Mouse (Mus musculus) lung, embryonic 14.5 days (tissue): Measurements from ENCODE around the gene Ddx11. TPM values are rescaled to one million over a fixed set of nuclear protein-coding genes. Genes with fewer than 3 reads are reported as not detected.
"Not testable (repeated sequence)": the region's sequence is repeated elsewhere in the genome, so short reads cannot be mapped to it uniquely, and the experiment has no call there.

Experiments
- ATAC-seq: fragments of 200-750 bp; cut with Nextera tagmentation; 2 replicates; pipeline ENCODE4 v1.8.0; 2017; ENCODE audit warnings: mild to moderate bottlenecking, moderate TSS enrichment, moderate library complexity; ENCODE audit not compliant: insufficient read depth
- DNase-seq: peaks from one replicate; pipeline ENCODE4 v3.0.0-alpha.2; 2015
- H3K27ac ChIP-seq: fragments of 300-500 bp; sonication (generic); 2 replicates; pipeline ENCODE4 v1.5.1; 2014; ENCODE audit warnings: low read depth, mild to moderate bottlenecking, moderate library complexity
- H3K27me3 ChIP-seq: fragments of 300-500 bp; sonication (generic); 2 replicates; pipeline ENCODE4 v1.6.1; 2014; ENCODE audit warnings: low read length, control low read depth; ENCODE audit not compliant: insufficient read depth
- H3K36me3 ChIP-seq: fragments of 300-500 bp; sonication (generic); 2 replicates; pipeline ENCODE4 v1.6.1; 2014; ENCODE audit warnings: control low read depth; ENCODE audit not compliant: insufficient read depth
- H3K4me1 ChIP-seq: fragments of 300-500 bp; sonication (generic); 2 replicates; pipeline ENCODE4 v1.6.1; 2014; ENCODE audit warnings: antibody characterized with exemption, control low read depth; ENCODE audit not compliant: insufficient read depth
- H3K4me2 ChIP-seq: fragments of 300-500 bp; sonication (generic); 2 replicates; pipeline ENCODE4 v1.6.1; 2014; ENCODE audit warnings: mild to moderate bottlenecking
- H3K4me3 ChIP-seq: fragments of 300-500 bp; sonication (generic); 2 replicates; pipeline ENCODE4 v1.5.1; 2014; ENCODE audit warnings: low read depth, low read length
- H3K9ac ChIP-seq: fragments of 300-500 bp; sonication (generic); 2 replicates; pipeline ENCODE4 v1.6.1; 2014
- H3K9me3 ChIP-seq: fragments of 300-500 bp; sonication (generic); 2 replicates; pipeline ENCODE4 v1.6.1; 2016; ENCODE audit warnings: low read depth, low read length, control low read depth
- CTCF ChIP-seq: IDR thresholded peaks from 2 replicates; pipeline ENCODE4 v1.5.1; 2016; ENCODE audit warnings: antibody characterized with exemption, low read depth
- WGBS: fragments of 180-500 bp; shearing (Covaris S2); extraction: QIAGEN DNeasy Blood & Tissue Kit; methylation state at CpG from one replicate; pipeline ENCODE4 v1.1.7; 2014; 5-methylcytosine and 5-hydroxymethylcytosine counted together
- polyA plus RNA-seq: library from polyadenylated mRNA; unstranded; fragments of >200 nt; fragmentation: Nextera tagmentation; extraction: Ambion mirVana; gene quantifications from 2 replicates; pipeline ENCODE4 v1.2.1, GENCODE M21; 2014

The Ddx11 gene
- polyA plus RNA-seq, 1 experiment from 2014 or later = 29.6 TPM

DNA sequence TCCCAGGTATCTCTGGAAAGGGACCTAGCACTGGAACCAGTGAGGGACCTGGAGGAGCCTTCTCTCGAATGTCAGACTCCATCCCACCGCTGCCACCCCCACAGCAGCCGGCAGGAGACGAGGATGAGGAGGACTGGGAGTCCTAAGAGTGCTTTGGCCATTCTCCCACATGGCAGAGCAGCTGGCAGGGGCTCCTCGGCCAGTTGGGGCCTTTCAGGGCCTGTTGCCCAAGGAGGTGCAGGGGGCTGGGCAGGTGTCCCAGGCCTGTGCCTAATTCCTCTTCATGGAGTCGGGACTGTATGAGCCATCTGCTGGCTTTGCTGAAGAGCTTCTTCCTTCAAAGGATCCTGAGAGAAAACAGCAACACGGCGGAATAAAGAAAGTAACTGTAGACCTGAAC lies 4.3 kb upstream of the Ddx11 start:
- H3K36me3 ChIP-seq = peaks cover 64% of the 10 kb centered on the region
- H3K27ac ChIP-seq = no peak overlapping the region
- 87% methylated on average over 8 of the region's 8 CpGs for WGBS
- no peak overlapping the region for H3K9ac ChIP-seq
- DNase-seq (no peak), ATAC-seq (no peak)
- no peak for TF ChIP-seq CTCF
- H3K4me3 ChIP-seq = no peak overlapping the region
- H3K4me1 ChIP-seq = no peaks in the 10 kb centered on the region
- H3K9me3 ChIP-seq = no peaks in the 10 kb centered on the region
- no peak overlapping the region for H3K4me2 ChIP-seq
- no peaks in the 10 kb centered on the region for H3K27me3 ChIP-seq

DNA sequence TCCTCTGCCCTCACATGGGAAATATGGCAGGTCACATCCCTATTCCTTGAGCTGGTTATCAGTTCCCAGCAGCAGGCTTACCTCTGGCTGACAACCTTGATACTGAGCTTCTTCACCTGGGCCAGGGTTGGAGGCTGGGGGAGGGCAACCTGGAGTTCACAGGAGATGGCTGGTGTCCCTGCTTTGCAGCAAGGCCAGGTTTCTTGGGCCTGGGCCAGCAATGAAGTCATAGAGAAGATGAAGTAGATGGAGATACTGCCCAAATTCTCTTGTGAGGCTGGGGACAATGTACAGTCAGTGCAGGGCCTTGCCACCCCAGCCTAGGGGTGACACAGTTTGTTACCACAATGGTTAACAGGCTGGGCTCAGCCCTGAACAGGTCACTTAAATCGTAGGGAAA lies 2.6 kb upstream of the Ddx11 start:
- no peaks in the 10 kb centered on the region for H3K27me3 ChIP-seq
- H3K36me3 ChIP-seq = peaks cover 47% of the 10 kb centered on the region
- no peak for TF ChIP-seq CTCF
- 62% methylated on average over 1 of the region's 1 CpGs for WGBS
- no peak overlapping the region for H3K27ac ChIP-seq
- no peak overlapping the region for H3K9ac ChIP-seq
- H3K4me2 ChIP-seq = no peak overlapping the region
- H3K9me3 ChIP-seq = no peaks in the 10 kb centered on the region
- no peak for ATAC-seq
- H3K4me3 ChIP-seq = no peak overlapping the region
- peaks cover 12% of the 10 kb centered on the region for H3K4me1 ChIP-seq
- DNase-seq = no peak

GRCm38 (mm10) chr17:66123816-66124610 lies 693 bp downstream of the Ddx11 start:
- peak; percentile 50 for ATAC-seq
- WGBS = 1% methylated on average over 20 of the region's 20 CpGs
- TF ChIP-seq CTCF = no peak
- Histone ChIP-seq H3K9ac (peak overlapping the region; percentile 71), H3K4me1 (peaks cover 12% of the 10 kb centered on the region), H3K36me3 (peaks cover 31% of the 10 kb centered on the region), H3K27ac (peak overlapping the region; percentile 94), H3K27me3 (no peaks in the 10 kb centered on the region), H3K9me3 (no peaks in the 10 kb centered on the region), H3K4me3 (peak overlapping the region; percentile 78), H3K4me2 (peak overlapping the region; percentile 88)
- peak; percentile 56 for DNase-seq

GRCm38 (mm10) chr17:66125211-66125610 lies 1.9 kb downstream of the Ddx11 start:
- no peak overlapping the region for H3K27ac ChIP-seq
- H3K36me3 ChIP-seq = peaks cover 30% of the 10 kb centered on the region
- H3K4me3 ChIP-seq = no peak overlapping the region
- no peak for TF ChIP-seq CTCF
- WGBS = 68% methylated on average over 5 of the region's 5 CpGs
- DNase-seq = peak; percentile 46
- H3K27me3 ChIP-seq = no peaks in the 10 kb centered on the region
- H3K4me1 ChIP-seq = peaks cover 12% of the 10 kb centered on the region
- H3K4me2 ChIP-seq = peak overlapping the region; percentile 88; the same call in 1 of the 2 replicates
- no peak for ATAC-seq
- H3K9ac ChIP-seq = no peak overlapping the region
- no peaks in the 10 kb centered on the region for H3K9me3 ChIP-seq

DNA sequence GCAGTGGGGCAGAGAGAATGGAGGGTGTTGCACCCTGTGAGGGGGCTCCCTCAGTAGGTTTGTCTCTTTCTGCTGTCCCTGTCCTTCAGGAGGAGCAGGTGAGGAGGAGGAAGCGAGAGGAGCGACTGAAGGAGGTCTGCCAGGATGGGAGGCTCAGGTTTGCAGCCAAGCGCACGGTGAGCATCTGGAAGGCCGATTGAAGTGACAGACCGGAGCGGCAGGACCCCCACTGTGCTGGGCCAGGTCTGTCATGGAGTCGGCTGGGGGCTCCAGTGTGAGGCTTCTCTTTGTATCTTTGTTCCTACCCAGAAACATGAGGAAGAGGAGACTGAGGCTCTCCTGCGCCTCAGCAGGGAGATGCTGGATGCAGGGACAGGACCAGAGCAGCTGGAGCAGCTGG lies 7.1 kb downstream of the Ddx11 start:
- no peak overlapping the region for H3K4me3 ChIP-seq
- no peak overlapping the region for H3K4me2 ChIP-seq
- H3K9ac ChIP-seq = no peak overlapping the region
- 87% methylated on average over 9 of the region's 9 CpGs for WGBS
- peaks cover 77% of the 10 kb centered on the region for H3K36me3 ChIP-seq
- TF ChIP-seq CTCF = no peak
- DNase-seq (no peak), ATAC-seq (no peak)
- H3K4me1 ChIP-seq = peaks cover under 1% of the 10 kb centered on the region; the same call in 1 of the 2 replicates
- H3K9me3 ChIP-seq = no peaks in the 10 kb centered on the region
- H3K27ac ChIP-seq = no peak overlapping the region
- no peaks in the 10 kb centered on the region for H3K27me3 ChIP-seq

DNA sequence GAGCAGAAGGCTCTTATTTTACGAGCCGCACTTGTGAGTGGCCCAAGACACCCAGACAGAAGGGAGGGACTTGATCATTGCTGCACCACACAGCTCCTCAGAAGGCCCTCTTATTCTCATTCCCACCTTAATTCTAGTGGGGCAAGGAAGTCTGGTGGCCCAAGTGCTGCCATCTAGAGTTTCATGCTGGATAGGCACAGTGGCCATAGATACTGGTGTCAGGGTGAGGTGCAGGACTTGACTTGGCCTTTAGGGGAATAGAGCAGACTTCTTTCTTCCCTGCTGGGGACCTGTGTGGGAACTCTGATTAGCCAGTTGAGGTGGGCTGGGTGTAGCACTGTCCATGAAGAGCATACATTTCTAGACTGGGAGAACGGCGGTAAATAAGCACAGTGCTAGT lies 7.9 kb downstream of the Ddx11 start:
- WGBS = 98% methylated on average over 4 of the region's 4 CpGs
- Histone ChIP-seq H3K4me2 (no peak overlapping the region), H3K27ac (no peak overlapping the region), H3K27me3 (no peaks in the 10 kb centered on the region), H3K9me3 (no peaks in the 10 kb centered on the region), H3K9ac (no peak overlapping the region), H3K36me3 (peaks cover 83% of the 10 kb centered on the region), H3K4me3 (no peak overlapping the region), H3K4me1 (no peaks in the 10 kb centered on the region)
- peak; percentile 16 for DNase-seq
- peak; percentile 21; the same call in 1 of the 2 replicates for ATAC-seq
- peak; percentile 26 for TF ChIP-seq CTCF

DNA sequence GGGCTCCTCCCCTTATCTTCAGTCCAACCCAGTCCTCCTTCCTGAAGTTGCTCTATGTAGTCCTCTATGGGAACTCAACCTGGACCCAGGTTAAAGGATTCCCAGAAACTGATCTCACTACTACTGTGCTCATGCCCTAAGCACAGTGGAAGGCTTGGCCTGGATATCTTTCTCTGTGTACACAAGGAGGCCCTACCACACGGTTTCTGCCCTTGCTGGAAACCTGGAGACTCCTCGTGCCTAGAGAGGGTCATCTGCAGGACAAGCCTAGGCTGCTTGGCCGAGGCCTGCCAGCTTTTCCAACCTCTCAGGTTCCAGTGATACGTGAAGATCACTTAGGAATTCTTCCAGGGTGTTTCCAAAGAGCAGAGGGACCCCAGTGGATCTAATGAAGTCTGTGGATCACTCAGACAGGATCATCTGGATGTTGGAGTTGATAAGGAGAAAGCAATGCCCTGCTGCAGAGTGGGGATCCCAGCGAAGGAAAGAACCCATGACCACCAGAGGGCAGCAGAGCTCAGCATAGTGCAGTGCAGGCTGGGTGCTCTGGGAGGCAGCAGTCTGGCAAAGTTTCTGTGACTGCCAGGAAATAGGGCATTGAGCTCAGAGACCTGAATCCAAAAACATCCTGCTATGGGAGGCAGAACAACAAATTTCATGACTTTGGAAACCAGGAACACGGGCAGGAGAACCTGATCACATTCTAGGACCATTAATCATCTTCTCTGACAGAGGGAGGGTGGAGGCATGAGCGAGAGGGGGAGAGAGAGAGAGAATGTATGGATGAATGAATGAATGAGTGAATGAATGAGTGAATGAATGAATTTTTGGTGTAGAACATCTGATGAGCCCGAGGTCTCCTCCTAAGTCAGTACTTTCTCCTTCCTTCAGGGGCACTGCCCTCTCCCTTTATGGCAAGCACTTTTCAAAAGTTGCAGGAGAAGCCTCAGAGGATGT lies 29.7 kb downstream of the Ddx11 start:
- not testable (repeated sequence) for H3K27ac ChIP-seq
- 75% methylated on average over 5 of the region's 8 CpGs for WGBS
- ATAC-seq = peak; percentile 87; the same call in 1 of the 2 replicates

DNA sequence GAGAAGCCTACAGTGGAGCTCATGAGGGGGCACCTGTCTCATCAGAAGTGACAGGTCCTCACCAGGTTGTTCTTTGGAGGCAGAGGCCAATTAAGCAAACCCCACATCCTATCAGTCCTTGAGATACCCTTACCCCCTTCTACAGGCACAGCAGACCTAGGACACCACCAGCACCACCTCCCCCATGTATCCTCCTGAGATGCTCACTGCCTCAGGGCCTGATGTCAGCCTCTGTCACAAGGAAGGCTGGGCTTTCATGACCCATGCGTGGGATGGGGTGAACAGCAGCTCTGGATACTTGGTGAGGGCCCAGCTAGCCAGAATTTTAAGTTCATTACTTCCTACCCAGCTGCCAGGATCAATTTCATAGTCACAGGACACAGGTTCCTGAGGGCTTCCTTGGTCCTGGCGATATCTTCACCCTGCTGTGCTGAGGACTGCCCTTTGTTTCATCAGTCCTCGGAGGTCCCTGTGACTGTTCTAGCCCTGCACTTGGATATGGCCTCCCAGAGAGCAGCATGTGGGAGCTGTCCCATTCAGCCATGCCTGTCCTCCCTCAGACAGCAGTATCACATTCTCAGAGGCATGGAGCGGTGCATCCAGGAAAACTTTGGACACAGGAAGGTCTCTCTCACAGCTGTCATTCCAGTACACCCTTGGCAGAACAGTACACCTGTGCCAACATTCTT lies 30.6 kb downstream of the Ddx11 start:
- not testable (repeated sequence) for H3K4me1 ChIP-seq, H3K4me3 ChIP-seq, DNase-seq, H3K27me3 ChIP-seq, ATAC-seq, H3K9me3 ChIP-seq, H3K4me2 ChIP-seq, H3K27ac ChIP-seq, H3K9ac ChIP-seq
- WGBS = 85% methylated on average over 4 of the region's 4 CpGs
- H3K36me3 ChIP-seq = peaks cover 33% of the 10 kb centered on the region

More for the DNA sequence above, 29.7 kb downstream of the Ddx11 start:
- peak; percentile 28; the same call in 1 of the 2 replicates for TF ChIP-seq CTCF
- not testable (repeated sequence) for DNase-seq, H3K4me2 ChIP-seq, H3K4me1 ChIP-seq, H3K27me3 ChIP-seq, H3K4me3 ChIP-seq, H3K9ac ChIP-seq, H3K9me3 ChIP-seq
- H3K36me3 ChIP-seq = peaks cover 42% of the 10 kb centered on the region
